Mouse (Mus musculus) E14TG2a.4 (cell line): ENCODE results near the gene Pdik1l.

Experiments used
- CTCF ChIP-seq: conservative IDR thresholded peaks from 2 replicates; pipeline ENCODE4 v1.5.1; 2014; ENCODE audit warnings: low read length
- POU5F1 ChIP-seq: IDR thresholded peaks from 2 replicates; pipeline ENCODE4 v1.6.1; 2014; ENCODE audit warnings: low read length, borderline replicate concordance

- TF ChIP-seq CTCF (no peak), POU5F1 (no peak)
Measured at GRCm38 (mm10) chr4:134234876-134235275, 52.8 kb downstream of the Pdik1l start.
